Mouse (Mus musculus): Measurements from ENCODE around the gene Mcm10. TPM values are rescaled to one million over a fixed set of nuclear protein-coding genes. Genes with fewer than 3 reads are reported as not detected.

The Mcm10 gene
- polyA plus RNA-seq, 1 experiment from 2014 or later: 69.2 TPM

GRCm38 (mm10) chr2:5040281-5041161, 27.9 kb upstream of the Mcm10 start:
- DNase-seq (ENCODE audit: low spot score): no peak
- no peak overlapping the region for H3K27ac ChIP-seq (replicated peaks)
- no peaks in the 10 kb centered on the region for H3K36me3 ChIP-seq
- no peaks in the 10 kb centered on the region for H3K9me3 ChIP-seq (replicated peaks)
- WGBS: 93% methylated on average over 12 of the region's 12 CpGs
- H3K27me3 ChIP-seq (ENCODE audit: low read depth, poor library complexity, severe bottlenecking): no peaks in the 10 kb centered on the region
- no peak overlapping the region for H3K4me3 ChIP-seq
- H3K4me1 ChIP-seq: peaks cover 11% of the 10 kb centered on the region; the same call in 1 of the 2 replicates

GRCm38 (mm10) chr2:5039350-5040170, 27.0 kb upstream of the Mcm10 start:
- WGBS: 90% methylated on average over 13 of the region's 13 CpGs
- Histone ChIP-seq H3K4me1 (peaks cover 6% of the 10 kb centered on the region; the same call in 1 of the 2 replicates), H3K4me3 (no peak overlapping the region), H3K36me3 (no peaks in the 10 kb centered on the region), H3K9me3 (replicated peaks) (no peaks in the 10 kb centered on the region), H3K27ac (replicated peaks) (no peak overlapping the region), H3K27me3 (ENCODE audit: low read depth, poor library complexity, severe bottlenecking) (no peaks in the 10 kb centered on the region)
- no peak for DNase-seq (ENCODE audit: low spot score)

GRCm38 (mm10) chr2:5038320-5038719, 25.7 kb upstream of the Mcm10 start:
- 84% methylated on average over 5 of the region's 5 CpGs for WGBS
- Histone ChIP-seq H3K4me1 (peaks cover 6% of the 10 kb centered on the region; the same call in 1 of the 2 replicates), H3K27me3 (ENCODE audit: low read depth, poor library complexity, severe bottlenecking) (no peaks in the 10 kb centered on the region), H3K9me3 (replicated peaks) (no peaks in the 10 kb centered on the region), H3K4me3 (no peak overlapping the region), H3K27ac (replicated peaks) (no peak overlapping the region), H3K36me3 (no peaks in the 10 kb centered on the region)
- DNase-seq (ENCODE audit: low spot score): no peak

- Histone ChIP-seq H3K4me3 (no peak overlapping the region), H3K36me3 (no peaks in the 10 kb centered on the region), H3K4me1 (peaks cover 6% of the 10 kb centered on the region; the same call in 1 of the 2 replicates), H3K9me3 (replicated peaks) (no peaks in the 10 kb centered on the region), H3K27me3 (ENCODE audit: low read depth, poor library complexity, severe bottlenecking) (no peaks in the 10 kb centered on the region), H3K27ac (replicated peaks) (no peak overlapping the region)
- DNase-seq (ENCODE audit: low spot score): no peak
- WGBS: 67% methylated on average over 3 of the region's 3 CpGs
Measured at GRCm38 (mm10) chr2:5037390-5037789, 24.8 kb upstream of the Mcm10 start.

GRCm38 (mm10) chr2:5036411-5037076, 24.0 kb upstream of the Mcm10 start:
- 87% methylated on average over 10 of the region's 10 CpGs for WGBS
- H3K36me3 ChIP-seq: no peaks in the 10 kb centered on the region
- no peaks in the 10 kb centered on the region for H3K27me3 ChIP-seq (ENCODE audit: low read depth, poor library complexity, severe bottlenecking)
- no peak overlapping the region for H3K27ac ChIP-seq (replicated peaks)
- DNase-seq (ENCODE audit: low spot score): no peak
- H3K4me1 ChIP-seq: peaks cover 6% of the 10 kb centered on the region; the same call in 1 of the 2 replicates
- H3K4me3 ChIP-seq: no peak overlapping the region
- no peaks in the 10 kb centered on the region for H3K9me3 ChIP-seq (replicated peaks)

- H3K4me3 ChIP-seq: no peak overlapping the region
- 89% methylated on average over 9 of the region's 9 CpGs for WGBS
- H3K36me3 ChIP-seq: no peaks in the 10 kb centered on the region
- H3K9me3 ChIP-seq (replicated peaks): no peaks in the 10 kb centered on the region
- DNase-seq (ENCODE audit: low spot score): no peak
- no peaks in the 10 kb centered on the region for H3K27me3 ChIP-seq (ENCODE audit: low read depth, poor library complexity, severe bottlenecking)
- peaks cover 6% of the 10 kb centered on the region; the same call in 1 of the 2 replicates for H3K4me1 ChIP-seq
- no peak overlapping the region for H3K27ac ChIP-seq (replicated peaks)
Measured at GRCm38 (mm10) chr2:5035241-5035640, 22.6 kb upstream of the Mcm10 start.

GRCm38 (mm10) chr2:5034801-5035200, 22.2 kb upstream of the Mcm10 start:
- H3K4me3 ChIP-seq: no peak overlapping the region
- H3K36me3 ChIP-seq: no peaks in the 10 kb centered on the region
- 92% methylated on average over 8 of the region's 8 CpGs for WGBS
- peaks cover 6% of the 10 kb centered on the region; the same call in 1 of the 2 replicates for H3K4me1 ChIP-seq
- no peaks in the 10 kb centered on the region for H3K27me3 ChIP-seq (ENCODE audit: low read depth, poor library complexity, severe bottlenecking)
- DNase-seq (ENCODE audit: low spot score): no peak
- H3K9me3 ChIP-seq (replicated peaks): no peaks in the 10 kb centered on the region
- H3K27ac ChIP-seq (replicated peaks): no peak overlapping the region

GRCm38 (mm10) chr2:5033546-5034420, 21.2 kb upstream of the Mcm10 start:
- WGBS: 80% methylated on average over 14 of the region's 15 CpGs
- Histone ChIP-seq H3K4me1 (peaks cover 6% of the 10 kb centered on the region; the same call in 1 of the 2 replicates), H3K4me3 (no peak overlapping the region), H3K36me3 (no peaks in the 10 kb centered on the region), H3K27me3 (ENCODE audit: low read depth, poor library complexity, severe bottlenecking) (no peaks in the 10 kb centered on the region), H3K27ac (replicated peaks) (no peak overlapping the region), H3K9me3 (replicated peaks) (no peaks in the 10 kb centered on the region)
- DNase-seq (ENCODE audit: low spot score): no peak

GRCm38 (mm10) chr2:5032665-5033064, 20.1 kb upstream of the Mcm10 start:
- Histone ChIP-seq H3K4me3 (no peak overlapping the region), H3K4me1 (peaks cover 6% of the 10 kb centered on the region; the same call in 1 of the 2 replicates), H3K9me3 (replicated peaks) (no peaks in the 10 kb centered on the region), H3K36me3 (no peaks in the 10 kb centered on the region), H3K27me3 (ENCODE audit: low read depth, poor library complexity, severe bottlenecking) (no peaks in the 10 kb centered on the region), H3K27ac (replicated peaks) (no peak overlapping the region)
- 79% methylated on average over 5 of the region's 5 CpGs for WGBS
- no peak for DNase-seq (ENCODE audit: low spot score)

- no peaks in the 10 kb centered on the region for H3K4me1 ChIP-seq
- no peaks in the 10 kb centered on the region for H3K9me3 ChIP-seq (replicated peaks)
- no peaks in the 10 kb centered on the region for H3K36me3 ChIP-seq
- no peak overlapping the region for H3K27ac ChIP-seq (replicated peaks)
- no peak for DNase-seq (ENCODE audit: low spot score)
- no peak overlapping the region for H3K4me3 ChIP-seq
- WGBS: 84% methylated on average over 7 of the region's 7 CpGs
- H3K27me3 ChIP-seq (ENCODE audit: low read depth, poor library complexity, severe bottlenecking): no peaks in the 10 kb centered on the region
Measured at GRCm38 (mm10) chr2:5031215-5031614, 18.6 kb upstream of the Mcm10 start.

- Histone ChIP-seq H3K9me3 (replicated peaks) (no peaks in the 10 kb centered on the region; the same call in 1 of the 2 replicates), H3K27ac (replicated peaks) (no peak overlapping the region), H3K4me1 (no peaks in the 10 kb centered on the region), H3K4me3 (no peak overlapping the region), H3K36me3 (no peaks in the 10 kb centered on the region), H3K27me3 (ENCODE audit: low read depth, poor library complexity, severe bottlenecking) (no peaks in the 10 kb centered on the region)
- DNase-seq (ENCODE audit: low spot score): no peak
- WGBS: 95% methylated on average over 4 of the region's 4 CpGs
Measured at GRCm38 (mm10) chr2:5029808-5030207, 17.2 kb upstream of the Mcm10 start.
